Mouse (Mus musculus) adipocyte (in vitro differentiated cells): ENCODE results near the gene Atp5d.

Experiments
- DNase-seq: peaks from one replicate; pipeline ENCODE4 v3.0.0-alpha.2; 2016; ENCODE audit warnings: low spot score

The Atp5d gene

GRCm38 (mm10) chr10:80117736-80118135 lies 20.7 kb upstream of the Atp5d start:
- no peak for DNase-seq

GRCm38 (mm10) chr10:80118552-80118951 lies 19.9 kb upstream of the Atp5d start:
- no peak for DNase-seq

GRCm38 (mm10) chr10:80120146-80120545 lies 18.3 kb upstream of the Atp5d start:
- DNase-seq = no peak

GRCm38 (mm10) chr10:80121639-80122038 lies 16.8 kb upstream of the Atp5d start:
- no peak for DNase-seq

GRCm38 (mm10) chr10:80123932-80124562 lies 14.4 kb upstream of the Atp5d start:
- no peak for DNase-seq

- DNase-seq = no peak
Measured at GRCm38 (mm10) chr10:80127920-80128319, 10.5 kb upstream of the Atp5d start.

GRCm38 (mm10) chr10:80129846-80130245 lies 8.6 kb upstream of the Atp5d start:
- no peak for DNase-seq

- DNase-seq = no peak
Measured at GRCm38 (mm10) chr10:80130403-80131031, 7.9 kb upstream of the Atp5d start.

GRCm38 (mm10) chr10:80131316-80131951 lies 7.0 kb upstream of the Atp5d start:
- DNase-seq = no peak

GRCm38 (mm10) chr10:80131952-80132350 lies 6.5 kb upstream of the Atp5d start:
- DNase-seq = no peak

GRCm38 (mm10) chr10:80133226-80133849 lies 5.1 kb upstream of the Atp5d start:
- DNase-seq = no peak

GRCm38 (mm10) chr10:80134421-80134820 lies 4.0 kb upstream of the Atp5d start:
- DNase-seq = no peak

- DNase-seq = no peak
Measured at GRCm38 (mm10) chr10:80135161-80135560, 3.3 kb upstream of the Atp5d start.

GRCm38 (mm10) chr10:80135641-80136040 lies 2.8 kb upstream of the Atp5d start:
- no peak for DNase-seq

GRCm38 (mm10) chr10:80136179-80136951 lies 2.1 kb upstream of the Atp5d start:
- DNase-seq = no peak

- no peak for DNase-seq
Measured at GRCm38 (mm10) chr10:80136952-80137625, 1.3 kb upstream of the Atp5d start.

- DNase-seq = no peak
Measured at GRCm38 (mm10) chr10:80137626-80138552, 543 bp upstream of the Atp5d start.

GRCm38 (mm10) chr10:80139439-80139775 lies 975 bp downstream of the Atp5d start:
- DNase-seq = no peak

- no peak for DNase-seq
Measured at GRCm38 (mm10) chr10:80139975-80140665, 1.7 kb downstream of the Atp5d start.

- peak; percentile 31 for DNase-seq
Measured at GRCm38 (mm10) chr10:80140666-80141035, 2.2 kb downstream of the Atp5d start, which contains the start of gene Cbarp. TSS of gene Cbarp (minus strand) at chr10:80140835.
